Mouse (Mus musculus): Measurements from ENCODE around the gene Ppfia3.

DNA sequence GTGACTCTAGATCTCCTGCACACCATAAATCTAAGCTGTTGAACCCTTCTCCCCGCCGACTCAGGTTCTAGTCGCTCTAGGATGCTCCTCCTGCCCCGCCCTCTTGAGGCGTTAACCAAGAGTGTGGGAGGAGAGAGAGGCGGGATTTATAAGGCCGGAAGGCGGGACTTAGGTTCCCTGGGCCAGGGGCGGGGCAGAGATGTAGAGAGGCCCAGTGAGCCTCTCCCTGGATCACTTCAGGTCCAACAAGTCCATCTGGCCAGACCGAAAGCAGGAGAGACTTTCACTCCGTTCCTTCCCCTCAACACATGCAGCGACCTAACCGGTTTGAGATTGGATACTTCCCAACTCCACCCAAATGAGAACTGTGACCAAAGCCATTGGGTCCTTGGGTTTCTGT lies 4.0 kb downstream of the Ppfia3 start:
- TF ChIP-seq GATA1 (IDR thresholded peaks at IDR 0.05; ENCODE audit: borderline replicate concordance, low read length) (no peak), FLI1 (IDR thresholded peaks at IDR 0.05; ENCODE audit: low read length) (no peak)

All from megakaryocyte, embryonic 14.5 days (primary cell).